Mouse (Mus musculus): ENCODE results near the gene Olfr509. TPM values are rescaled to one million over a fixed set of nuclear protein-coding genes. Genes with fewer than 3 reads are reported as not detected.
A peak's percentile ranks its signal among the peaks of the same experiment; 100 is the strongest.
"Not testable (repeated sequence)": the region's sequence is repeated elsewhere in the genome, so short reads cannot be mapped to it uniquely, and the experiment has no call there.

Gene Olfr509
- polyA plus RNA-seq (2014; fragmentation: Nextera tagmentation; extraction: Ambion mirVana) = not detected in 2 replicates

DNA sequence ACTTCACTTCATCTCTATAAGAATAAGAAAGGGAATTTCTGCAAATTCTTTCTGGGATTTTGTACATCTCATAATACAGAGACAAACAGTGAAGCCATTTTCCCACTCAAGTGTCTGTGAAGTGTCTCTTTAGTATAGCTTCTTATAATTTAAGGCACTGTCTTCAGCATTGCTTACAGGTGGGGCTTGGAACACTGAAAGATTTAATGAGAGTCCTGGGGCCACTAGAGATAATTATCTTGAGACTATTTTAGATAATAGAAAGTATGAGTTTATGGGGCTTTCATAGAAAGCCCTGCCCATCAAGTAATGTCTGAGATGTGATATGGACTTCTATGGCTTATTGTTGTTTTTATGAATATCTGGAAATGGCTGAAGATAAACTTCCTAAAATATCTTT is at the start of gene Olfr509:
Gene Olfr509 (minus strand): TSS at position 101 of the 400 bp plus-strand sequence.
- ATAC-seq (replicated peaks; ENCODE audit: low FRiP score, low TSS enrichment, low read depth) = no peak
- Histone ChIP-seq H3K36me3 (ENCODE audit: control insufficient read depth, insufficient read depth, low read length) (no peaks in the 10 kb centered on the region), H3K9me3 (ENCODE audit: control insufficient read depth, low read length) (0 out of 2 replicates have a peak, but pooled peaks cover 2% of the 10 kb centered on the region), H3K27ac (ENCODE audit: low read depth) (no peak within 1 kb of the TSS), H3K4me3 (ENCODE audit: low read depth, low read length) (no peak within 1 kb of the TSS), H3K27me3 (replicated peaks; ENCODE audit: control insufficient read depth, insufficient read depth, low read length) (no peaks in the 10 kb centered on the region), H3K4me2 (ENCODE audit: low read length) (no peak within 1 kb of the TSS), H3K4me1 (replicated peaks; ENCODE audit: control insufficient read depth, insufficient read depth, low read length) (no peaks in the 10 kb centered on the region), H3K9ac (ENCODE audit: low read length) (no peak within 1 kb of the TSS)
- no peak for DNase-seq (ENCODE audit: low spot score)

DNA sequence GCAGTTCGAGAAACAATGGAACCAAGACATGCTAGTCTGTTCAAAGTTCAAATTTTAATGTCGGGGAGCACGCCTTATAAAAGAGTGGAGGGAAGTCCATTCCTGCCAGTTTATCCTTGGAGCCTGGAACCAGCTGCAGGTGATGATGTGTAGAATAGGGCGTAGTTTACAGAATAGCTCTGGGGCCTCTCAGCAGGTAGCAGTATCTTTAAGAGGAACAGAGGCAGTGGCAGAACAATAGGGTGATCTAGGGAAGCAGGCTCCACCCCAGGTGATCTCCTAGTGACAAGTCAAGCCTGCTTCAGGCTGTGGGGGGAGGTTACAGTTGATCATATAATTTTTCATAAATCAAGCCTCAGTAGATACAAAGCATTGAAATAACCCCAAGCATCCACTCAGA is 27.2 kb upstream of the Olfr509 start:
- Histone ChIP-seq H3K9me3 (ENCODE audit: control insufficient read depth, low read length) (no peaks in the 10 kb centered on the region), H3K4me2 (ENCODE audit: low read length) (no peak overlapping the region), H3K27ac (ENCODE audit: low read depth) (no peak overlapping the region), H3K27me3 (replicated peaks; ENCODE audit: control insufficient read depth, insufficient read depth, low read length) (no peaks in the 10 kb centered on the region), H3K36me3 (ENCODE audit: control insufficient read depth, insufficient read depth, low read length) (no peaks in the 10 kb centered on the region), H3K4me1 (replicated peaks; ENCODE audit: control insufficient read depth, insufficient read depth, low read length) (no peaks in the 10 kb centered on the region), H3K9ac (ENCODE audit: low read length) (no peak overlapping the region), H3K4me3 (ENCODE audit: low read depth, low read length) (no peak overlapping the region)
- ATAC-seq (replicated peaks; ENCODE audit: low FRiP score, low TSS enrichment, low read depth) (no peak), DNase-seq (ENCODE audit: low spot score) (no peak)
- WGBS = 82% methylated on average over 4 of the region's 4 CpGs

DNA sequence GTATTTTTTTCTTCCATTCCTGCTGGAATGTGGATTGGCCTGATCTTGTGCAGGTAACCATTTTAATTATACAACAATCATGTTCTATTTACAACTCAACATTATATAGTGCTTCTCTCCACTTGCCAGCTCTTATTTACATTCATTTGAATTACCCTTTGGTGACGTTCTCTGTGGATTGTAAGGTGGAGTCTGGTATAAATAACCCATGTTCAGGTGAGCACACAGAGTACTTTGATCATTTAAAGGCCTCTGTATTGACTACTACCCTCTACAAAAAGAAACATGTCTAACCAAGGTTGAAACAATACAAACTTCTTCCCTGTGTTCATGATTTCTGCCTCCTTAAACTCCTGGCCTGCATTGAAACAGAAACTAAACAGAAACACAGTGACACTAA is 19.4 kb upstream of the Olfr509 start:
- ATAC-seq (replicated peaks; ENCODE audit: low FRiP score, low TSS enrichment, low read depth) = no peak
- H3K4me3 ChIP-seq (ENCODE audit: low read depth, low read length) = no peak overlapping the region
- no peaks in the 10 kb centered on the region for H3K27me3 ChIP-seq (replicated peaks; ENCODE audit: control insufficient read depth, insufficient read depth, low read length)
- no peaks in the 10 kb centered on the region for H3K4me1 ChIP-seq (replicated peaks; ENCODE audit: control insufficient read depth, insufficient read depth, low read length)
- H3K9me3 ChIP-seq (ENCODE audit: control insufficient read depth, low read length) = no peaks in the 10 kb centered on the region
- H3K9ac ChIP-seq (ENCODE audit: low read length) = no peak overlapping the region
- no peaks in the 10 kb centered on the region for H3K36me3 ChIP-seq (ENCODE audit: control insufficient read depth, insufficient read depth, low read length)
- 62% methylated on average over 1 of the region's 1 CpGs for WGBS
- H3K27ac ChIP-seq (ENCODE audit: low read depth) = no peak overlapping the region
- DNase-seq (ENCODE audit: low spot score) = no peak
- no peak overlapping the region for H3K4me2 ChIP-seq (ENCODE audit: low read length)

DNA sequence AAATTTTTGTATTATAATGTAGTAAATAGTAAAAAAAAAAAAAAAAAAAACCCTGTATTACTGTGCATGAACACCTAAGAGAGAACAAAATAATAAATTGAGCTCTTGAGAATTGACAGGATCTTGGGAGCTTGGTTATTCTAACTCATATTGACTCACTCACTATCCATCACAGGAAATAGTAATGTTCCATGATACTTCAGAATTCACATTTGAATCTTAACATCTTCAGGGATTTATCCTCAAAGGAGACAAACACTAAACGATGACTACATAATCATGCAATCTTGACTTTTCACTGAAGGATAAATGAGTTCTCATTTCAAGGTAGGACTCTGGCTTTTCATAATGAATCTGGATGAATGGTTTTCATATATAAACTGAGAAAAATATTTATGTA is 14.4 kb upstream of the Olfr509 start, which contains the start of gene Olfr510:
Gene Olfr510 (plus strand): TSS at position 301 of the 400 bp plus-strand sequence.
- H3K4me1 ChIP-seq (replicated peaks; ENCODE audit: control insufficient read depth, insufficient read depth, low read length) = no peaks in the 10 kb centered on the region
- no peak within 1 kb of the TSS for H3K9ac ChIP-seq (ENCODE audit: low read length)
- H3K36me3 ChIP-seq (ENCODE audit: control insufficient read depth, insufficient read depth, low read length) = no peaks in the 10 kb centered on the region
- no peak within 1 kb of the TSS for H3K4me2 ChIP-seq (ENCODE audit: low read length)
- DNase-seq (ENCODE audit: low spot score) (no peak), ATAC-seq (replicated peaks; ENCODE audit: low FRiP score, low TSS enrichment, low read depth) (no peak)
- no peaks in the 10 kb centered on the region for H3K27me3 ChIP-seq (replicated peaks; ENCODE audit: control insufficient read depth, insufficient read depth, low read length)
- H3K4me3 ChIP-seq (ENCODE audit: low read depth, low read length) = no peak within 1 kb of the TSS
- no peaks in the 10 kb centered on the region for H3K9me3 ChIP-seq (ENCODE audit: control insufficient read depth, low read length)
- 92% methylated on average over 1 of the region's 1 CpGs for WGBS
- no peak within 1 kb of the TSS for H3K27ac ChIP-seq (ENCODE audit: low read depth)

DNA sequence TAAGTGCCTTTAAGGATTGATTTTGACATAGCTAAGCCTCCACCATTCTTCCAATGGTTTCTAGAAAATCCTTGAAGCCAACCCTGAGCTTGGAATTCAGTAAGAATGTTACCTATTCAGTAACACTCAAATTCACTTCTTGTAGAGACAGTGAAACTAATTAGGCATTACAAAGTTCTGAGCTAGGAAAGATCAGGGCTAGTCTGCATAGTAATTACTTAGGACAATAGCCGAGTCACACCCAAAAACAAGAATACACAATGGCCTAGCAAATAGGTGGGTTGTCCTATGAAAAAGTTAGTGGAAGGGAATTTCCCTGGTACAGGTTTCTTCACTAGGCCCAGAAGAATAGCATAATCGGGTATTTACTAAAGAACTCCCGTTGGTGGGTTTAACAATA is 10.7 kb upstream of the Olfr509 start:
- no peak overlapping the region for H3K4me2 ChIP-seq (ENCODE audit: low read length)
- H3K9me3 ChIP-seq (ENCODE audit: control insufficient read depth, low read length) = no peaks in the 10 kb centered on the region
- H3K4me1 ChIP-seq (replicated peaks; ENCODE audit: control insufficient read depth, insufficient read depth, low read length) = no peaks in the 10 kb centered on the region
- no peak overlapping the region for H3K27ac ChIP-seq (ENCODE audit: low read depth)
- ATAC-seq (replicated peaks; ENCODE audit: low FRiP score, low TSS enrichment, low read depth) (no peak), DNase-seq (ENCODE audit: low spot score) (no peak)
- H3K27me3 ChIP-seq (replicated peaks; ENCODE audit: control insufficient read depth, insufficient read depth, low read length) = no peaks in the 10 kb centered on the region
- WGBS = 86% methylated on average over 3 of the region's 3 CpGs
- H3K9ac ChIP-seq (ENCODE audit: low read length) = no peak overlapping the region
- no peak overlapping the region for H3K4me3 ChIP-seq (ENCODE audit: low read depth, low read length)
- no peaks in the 10 kb centered on the region for H3K36me3 ChIP-seq (ENCODE audit: control insufficient read depth, insufficient read depth, low read length)

DNA sequence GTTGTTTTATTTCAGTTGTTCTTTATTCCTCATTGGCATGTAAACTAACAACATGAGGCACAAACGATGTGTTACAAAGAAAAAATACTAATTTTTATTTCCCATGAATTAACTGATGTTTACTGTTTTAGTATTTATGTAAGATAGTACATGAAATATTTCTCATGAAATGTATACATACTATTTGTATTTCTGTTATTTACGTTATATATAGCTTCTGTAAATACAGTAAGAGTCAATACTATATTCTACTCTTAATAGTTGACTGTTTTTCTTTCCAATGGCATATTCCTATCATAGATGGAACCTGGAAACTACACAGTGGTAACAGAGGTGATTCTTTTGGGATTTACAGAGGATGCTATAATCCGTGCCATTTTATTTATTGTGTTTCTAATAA is 22.0 kb downstream of the Olfr509 start, which contains the start of gene Olfr508:
Gene Olfr508 (plus strand): TSS at position 301 of the 400 bp plus-strand sequence.
- ATAC-seq (replicated peaks; ENCODE audit: low FRiP score, low TSS enrichment, low read depth) (no peak), DNase-seq (ENCODE audit: low spot score) (no peak)
- 82% methylated on average over 3 of the region's 3 CpGs for WGBS
- Histone ChIP-seq H3K9ac (ENCODE audit: low read length) (no peak within 1 kb of the TSS), H3K9me3 (ENCODE audit: control insufficient read depth, low read length) (no peaks in the 10 kb centered on the region), H3K27me3 (replicated peaks; ENCODE audit: control insufficient read depth, insufficient read depth, low read length) (no peaks in the 10 kb centered on the region), H3K4me1 (replicated peaks; ENCODE audit: control insufficient read depth, insufficient read depth, low read length) (no peaks in the 10 kb centered on the region), H3K36me3 (ENCODE audit: control insufficient read depth, insufficient read depth, low read length) (no peaks in the 10 kb centered on the region), H3K4me3 (ENCODE audit: low read depth, low read length) (no peak within 1 kb of the TSS), H3K4me2 (ENCODE audit: low read length) (no peak within 1 kb of the TSS), H3K27ac (ENCODE audit: low read depth) (no peak within 1 kb of the TSS)

DNA sequence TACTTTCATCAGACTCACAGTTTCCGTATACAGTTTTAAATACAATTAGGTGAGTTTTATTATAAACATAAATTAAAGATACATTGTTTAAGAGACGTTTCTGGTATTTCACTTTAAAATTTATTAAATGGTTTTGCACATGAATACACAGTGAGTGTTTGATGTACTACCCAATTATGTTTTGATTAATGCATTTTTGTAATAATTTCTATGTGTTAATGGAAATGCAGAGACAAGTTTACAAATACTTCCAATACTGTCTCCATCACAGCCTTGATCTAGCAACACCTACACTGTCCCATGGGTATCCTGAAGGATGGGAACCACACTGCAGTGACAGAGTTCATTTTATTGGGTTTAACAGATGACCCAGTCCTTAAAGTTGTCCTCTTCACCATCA is 30.2 kb downstream of the Olfr509 start, which contains the start of gene Olfr507:
Gene Olfr507 (plus strand): TSS at position 301 of the 400 bp plus-strand sequence.
- Histone ChIP-seq H3K27ac (ENCODE audit: low read depth) (no peak within 1 kb of the TSS), H3K27me3 (replicated peaks; ENCODE audit: control insufficient read depth, insufficient read depth, low read length) (no peaks in the 10 kb centered on the region), H3K9me3 (ENCODE audit: control insufficient read depth, low read length) (no peaks in the 10 kb centered on the region), H3K9ac (ENCODE audit: low read length) (no peak within 1 kb of the TSS), H3K4me1 (replicated peaks; ENCODE audit: control insufficient read depth, insufficient read depth, low read length) (no peaks in the 10 kb centered on the region), H3K4me2 (ENCODE audit: low read length) (no peak within 1 kb of the TSS), H3K4me3 (ENCODE audit: low read depth, low read length) (no peak within 1 kb of the TSS), H3K36me3 (ENCODE audit: control insufficient read depth, insufficient read depth, low read length) (no peaks in the 10 kb centered on the region)
- WGBS = 77% methylated on average over 2 of the region's 2 CpGs
- no peak for ATAC-seq (replicated peaks; ENCODE audit: low FRiP score, low TSS enrichment, low read depth)
- DNase-seq (ENCODE audit: low spot score) = no peak

DNA sequence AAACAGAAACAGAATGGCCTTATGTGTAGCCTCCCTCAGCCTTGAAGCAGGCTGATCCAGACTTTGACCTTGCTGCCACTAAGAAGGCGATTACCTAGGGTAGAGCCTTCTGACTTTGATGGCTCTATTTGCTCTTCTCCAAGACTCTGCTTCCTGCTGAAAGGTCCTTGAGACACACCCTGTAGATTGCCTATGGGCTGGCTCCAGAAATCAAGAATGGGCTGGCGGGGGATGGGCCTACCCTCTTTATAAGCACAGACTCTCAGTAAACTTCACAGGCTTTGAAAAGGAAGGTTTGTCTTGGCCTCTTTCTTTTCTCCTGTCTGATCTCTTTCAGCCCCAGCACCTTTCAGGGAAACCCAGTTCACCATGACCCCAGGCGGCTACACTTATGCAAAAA is 34.9 kb downstream of the Olfr509 start:
- H3K36me3 ChIP-seq (ENCODE audit: control insufficient read depth, insufficient read depth, low read length); H3K4me3 ChIP-seq (ENCODE audit: low read depth, low read length); H3K4me2 ChIP-seq (ENCODE audit: low read length); H3K27ac ChIP-seq (ENCODE audit: low read depth); H3K9ac ChIP-seq (ENCODE audit: low read length); H3K9me3 ChIP-seq (ENCODE audit: control insufficient read depth, low read length); H3K4me1 ChIP-seq (replicated peaks; ENCODE audit: control insufficient read depth, insufficient read depth, low read length); H3K27me3 ChIP-seq (replicated peaks; ENCODE audit: control insufficient read depth, insufficient read depth, low read length): not testable (repeated sequence)
- ATAC-seq (replicated peaks; ENCODE audit: low FRiP score, low TSS enrichment, low read depth) (peak; percentile 87), DNase-seq (ENCODE audit: low spot score) (peak; percentile 51)
- WGBS = 61% methylated on average over 3 of the region's 3 CpGs

DNA sequence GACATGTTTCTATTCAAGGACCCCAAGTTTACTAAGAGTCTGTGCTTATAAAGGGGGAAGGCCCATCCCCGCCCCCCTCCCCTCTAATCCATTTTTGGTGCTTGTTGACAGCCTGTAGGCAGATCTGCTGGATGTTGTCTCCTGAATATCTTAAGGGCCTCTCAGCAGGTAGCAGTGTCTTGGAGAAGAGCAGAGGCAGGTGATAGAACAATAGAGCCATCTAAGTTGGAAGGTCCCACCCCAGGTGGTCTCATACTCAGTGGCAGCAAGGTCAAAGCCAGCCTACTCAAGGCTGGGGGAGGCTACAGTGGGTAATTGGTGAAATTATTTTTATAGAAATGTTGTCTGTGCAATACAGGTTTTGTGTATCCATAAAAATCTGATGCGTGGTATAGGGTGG is 37.6 kb downstream of the Olfr509 start:
- no peak for ATAC-seq (replicated peaks; ENCODE audit: low FRiP score, low TSS enrichment, low read depth)
- Histone ChIP-seq H3K36me3 (ENCODE audit: control insufficient read depth, insufficient read depth, low read length) (no peaks in the 10 kb centered on the region), H3K27me3 (replicated peaks; ENCODE audit: control insufficient read depth, insufficient read depth, low read length) (no peaks in the 10 kb centered on the region), H3K27ac (ENCODE audit: low read depth) (no peak overlapping the region), H3K9ac (ENCODE audit: low read length) (no peak overlapping the region), H3K4me2 (ENCODE audit: low read length) (no peak overlapping the region), H3K4me1 (replicated peaks; ENCODE audit: control insufficient read depth, insufficient read depth, low read length) (no peaks in the 10 kb centered on the region), H3K4me3 (ENCODE audit: low read depth, low read length) (no peak overlapping the region), H3K9me3 (ENCODE audit: control insufficient read depth, low read length) (no peaks in the 10 kb centered on the region)
- WGBS = 88% methylated on average over 2 of the region's 2 CpGs
- no peak for DNase-seq (ENCODE audit: low spot score)
